Mouse (Mus musculus): Measurements from ENCODE around the gene Mxra8. TPM values are rescaled to one million over a fixed set of nuclear protein-coding genes. Genes with fewer than 3 reads are reported as not detected.

Mxra8 gene
- polyA plus RNA-seq, 1 experiment from 2014 or later = 40.7 TPM

- Histone ChIP-seq H3K4me2 (replicated peaks) (no peak overlapping the region), H3K4me3 (no peak overlapping the region), H3K27me3 (no peaks in the 10 kb centered on the region), H3K9me3 (replicated peaks) (no peaks in the 10 kb centered on the region), H3K9ac (no peak overlapping the region), H3K36me3 (peaks cover 55% of the 10 kb centered on the region), H3K27ac (no peak overlapping the region), H3K4me1 (peaks cover 9% of the 10 kb centered on the region)
- 94% methylated on average over 5 of the region's 5 CpGs for WGBS
- no peak for ATAC-seq (ENCODE audit: low FRiP score)
These were observed 46.9 kb downstream of the Mxra8 start for GRCm38 (mm10) chr4:155886330-155886729.

GRCm38 (mm10) chr4:155887674-155888073, 48.2 kb downstream of the Mxra8 start:
- no peaks in the 10 kb centered on the region for H3K27me3 ChIP-seq
- peaks cover 51% of the 10 kb centered on the region for H3K36me3 ChIP-seq
- no peak for ATAC-seq (ENCODE audit: low FRiP score)
- no peak overlapping the region for H3K9ac ChIP-seq
- no peak overlapping the region for H3K27ac ChIP-seq
- 92% methylated on average over 10 of the region's 10 CpGs for WGBS
- H3K9me3 ChIP-seq (replicated peaks) = no peaks in the 10 kb centered on the region
- no peak overlapping the region for H3K4me3 ChIP-seq
- H3K4me2 ChIP-seq (replicated peaks) = no peak overlapping the region
- H3K4me1 ChIP-seq = peaks cover 9% of the 10 kb centered on the region

GRCm38 (mm10) chr4:155888181-155888580, 48.7 kb downstream of the Mxra8 start:
- H3K4me3 ChIP-seq = no peak overlapping the region
- WGBS = 94% methylated on average over 9 of the region's 9 CpGs
- no peak overlapping the region for H3K9ac ChIP-seq
- H3K4me1 ChIP-seq = peaks cover 14% of the 10 kb centered on the region
- no peak overlapping the region for H3K27ac ChIP-seq
- no peaks in the 10 kb centered on the region for H3K27me3 ChIP-seq
- no peaks in the 10 kb centered on the region for H3K9me3 ChIP-seq (replicated peaks)
- H3K36me3 ChIP-seq = peaks cover 50% of the 10 kb centered on the region
- H3K4me2 ChIP-seq (replicated peaks) = no peak overlapping the region
- ATAC-seq (ENCODE audit: low FRiP score) = no peak

- Histone ChIP-seq H3K9me3 (replicated peaks) (no peaks in the 10 kb centered on the region), H3K9ac (no peak overlapping the region), H3K4me2 (replicated peaks) (no peak overlapping the region), H3K36me3 (peaks cover 44% of the 10 kb centered on the region), H3K27ac (no peak overlapping the region), H3K4me3 (no peak overlapping the region), H3K4me1 (peaks cover 26% of the 10 kb centered on the region), H3K27me3 (no peaks in the 10 kb centered on the region)
- no peak for ATAC-seq (ENCODE audit: low FRiP score)
- WGBS = 85% methylated on average over 5 of the region's 5 CpGs
These were observed 49.8 kb downstream of the Mxra8 start for GRCm38 (mm10) chr4:155889316-155889715.

- Histone ChIP-seq H3K9me3 (replicated peaks) (no peaks in the 10 kb centered on the region), H3K4me3 (peak overlapping the region; percentile 95), H3K4me2 (replicated peaks) (peak overlapping the region; percentile 98), H3K27me3 (no peaks in the 10 kb centered on the region), H3K4me1 (peaks cover 40% of the 10 kb centered on the region), H3K9ac (peak overlapping the region; percentile 96), H3K27ac (peak overlapping the region; percentile 99), H3K36me3 (peaks cover 36% of the 10 kb centered on the region)
- under 1% methylated on average over 34 of the region's 34 CpGs for WGBS
- ATAC-seq (ENCODE audit: low FRiP score) = no peak; the same call in 1 of the 2 replicates
These were observed 51.6 kb downstream of the Mxra8 start for GRCm38 (mm10) chr4:155891011-155891471.

- H3K4me1 ChIP-seq = peaks cover 40% of the 10 kb centered on the region
- no peaks in the 10 kb centered on the region for H3K27me3 ChIP-seq
- H3K9ac ChIP-seq = peak within 1 kb of the TSS; percentile 96
- ATAC-seq (ENCODE audit: low FRiP score) = peak; percentile 88
- peak within 1 kb of the TSS; percentile 99 for H3K27ac ChIP-seq
- H3K9me3 ChIP-seq (replicated peaks) = no peaks in the 10 kb centered on the region
- H3K4me2 ChIP-seq (replicated peaks) = peak within 1 kb of the TSS; percentile 98
- under 1% methylated on average over 52 of the region's 52 CpGs for WGBS
- H3K4me3 ChIP-seq = peak within 1 kb of the TSS; percentile 95
- peaks cover 36% of the 10 kb centered on the region for H3K36me3 ChIP-seq
These were observed 52.1 kb downstream of the Mxra8 start, which contains the start of the genes Pusl1 and Acap3 for GRCm38 (mm10) chr4:155891551-155892001. Pusl1 (minus strand) TSS chr4:155891781. Acap3 (plus strand) TSS chr4:155891822.

- Histone ChIP-seq H3K9me3 (replicated peaks) (no peaks in the 10 kb centered on the region), H3K36me3 (peaks cover 36% of the 10 kb centered on the region), H3K27me3 (no peaks in the 10 kb centered on the region), H3K4me2 (replicated peaks) (peak overlapping the region; percentile 98), H3K27ac (peak overlapping the region; percentile 99), H3K4me1 (peaks cover 40% of the 10 kb centered on the region), H3K4me3 (peak overlapping the region; percentile 95), H3K9ac (peak overlapping the region; percentile 96)
- ATAC-seq (ENCODE audit: low FRiP score) = peak; percentile 91
- WGBS = under 1% methylated on average over 50 of the region's 56 CpGs
These were observed 52.5 kb downstream of the Mxra8 start for GRCm38 (mm10) chr4:155892017-155892416.

- peaks cover 40% of the 10 kb centered on the region for H3K4me1 ChIP-seq
These were observed 53.1 kb downstream of the Mxra8 start for GRCm38 (mm10) chr4:155892438-155893211.

GRCm38 (mm10) chr4:155893212-155893690, 53.8 kb downstream of the Mxra8 start:
- Histone ChIP-seq H3K27ac (no peak overlapping the region), H3K4me1 (peaks cover 40% of the 10 kb centered on the region), H3K4me3 (peak overlapping the region; percentile 95), H3K4me2 (replicated peaks) (peak overlapping the region; percentile 98), H3K27me3 (no peaks in the 10 kb centered on the region), H3K9me3 (replicated peaks) (no peaks in the 10 kb centered on the region), H3K9ac (peak overlapping the region; percentile 96), H3K36me3 (peaks cover 31% of the 10 kb centered on the region)
- WGBS = 73% methylated on average over 8 of the region's 8 CpGs
- no peak for ATAC-seq (ENCODE audit: low FRiP score)

More at GRCm38 (mm10) chr4:155892438-155893211, 53.1 kb downstream of the Mxra8 start:
- Histone ChIP-seq H3K27me3 (no peaks in the 10 kb centered on the region), H3K4me2 (replicated peaks) (peak overlapping the region; percentile 98), H3K27ac (peak overlapping the region; percentile 99), H3K9me3 (replicated peaks) (no peaks in the 10 kb centered on the region), H3K4me3 (peak overlapping the region; percentile 95), H3K9ac (peak overlapping the region; percentile 96), H3K36me3 (peaks cover 33% of the 10 kb centered on the region)
- peak; percentile 58 for ATAC-seq (ENCODE audit: low FRiP score)
- WGBS = 4% methylated on average over 37 of the region's 37 CpGs

Small RNA genes lying within 50 kb of the gene (microRNA-seq; reads per million reads assigned to microRNA genes)
- gene Gm27743 = not detected

Other genes with a start within 250 kb of the Mxra8 start
- gene Slc35e2, start 238.3 kb upstream of the Mxra8 start, polyA plus RNA-seq (2016; fragmentation: Nextera tagmentation; extraction: Ambion mirVana) = 16.4 and 16.6 TPM in 2 replicates
- gene Cdk11b, start 214.8 kb upstream of the Mxra8 start, polyA plus RNA-seq (2016; fragmentation: Nextera tagmentation; extraction: Ambion mirVana) = 85.3 and 86.8 TPM in 2 replicates
- gene Gm10563, start 194.3 kb upstream of the Mxra8 start, polyA plus RNA-seq (2016; fragmentation: Nextera tagmentation; extraction: Ambion mirVana) = not detected in 2 replicates
- gene Mmp23, start 186.3 kb upstream of the Mxra8 start, polyA plus RNA-seq (2016; fragmentation: Nextera tagmentation; extraction: Ambion mirVana) = 3.9 and 5.9 TPM in 2 replicates
- 32.5 and 39.1 TPM in 2 replicates for gene Mib2, start 170.5 kb upstream of the Mxra8 start, polyA plus RNA-seq (2016; fragmentation: Nextera tagmentation; extraction: Ambion mirVana)
- gene Fndc10, start 145.3 kb upstream of the Mxra8 start, polyA plus RNA-seq (2016; fragmentation: Nextera tagmentation; extraction: Ambion mirVana) = 10.4 and 10.9 TPM in 2 replicates
- 140 and 144 TPM in 2 replicates for gene Ssu72, start 134.9 kb upstream of the Mxra8 start, polyA plus RNA-seq (2016; fragmentation: Nextera tagmentation; extraction: Ambion mirVana)
- 5.3 and 5.5 TPM in 2 replicates for gene Tmem240, start 104.9 kb upstream of the Mxra8 start, polyA plus RNA-seq (2016; fragmentation: Nextera tagmentation; extraction: Ambion mirVana)
- gene Atad3a, start 78.6 kb upstream of the Mxra8 start, polyA plus RNA-seq (2016; fragmentation: Nextera tagmentation; extraction: Ambion mirVana) = 81.8 and 84.7 TPM in 2 replicates
- gene Vwa1, start 65.0 kb upstream of the Mxra8 start, polyA plus RNA-seq (2016; fragmentation: Nextera tagmentation; extraction: Ambion mirVana) = 12.2 and 12.9 TPM in 2 replicates
- 0.58 and 0.86 TPM in 2 replicates for gene Tmem88b, start 53.8 kb upstream of the Mxra8 start, polyA plus RNA-seq (2016; fragmentation: Nextera tagmentation; extraction: Ambion mirVana)
- gene Ankrd65, start 49.2 kb upstream of the Mxra8 start, polyA plus RNA-seq (2016; fragmentation: Nextera tagmentation; extraction: Ambion mirVana) = not detected in 2 replicates
- 189 and 204 TPM in 2 replicates for gene Mrpl20, start 36.8 kb upstream of the Mxra8 start, polyA plus RNA-seq (2016; fragmentation: Nextera tagmentation; extraction: Ambion mirVana)
- gene Ccnl2, start 27.2 kb upstream of the Mxra8 start, polyA plus RNA-seq (2016; fragmentation: Nextera tagmentation; extraction: Ambion mirVana) = 207 and 217 TPM in 2 replicates
- 127 and 133 TPM in 2 replicates for gene Aurkaip1, start 8.4 kb upstream of the Mxra8 start, polyA plus RNA-seq (2016; fragmentation: Nextera tagmentation; extraction: Ambion mirVana)
- gene Dvl1, start 7.7 kb downstream of the Mxra8 start, polyA plus RNA-seq (2016; fragmentation: Nextera tagmentation; extraction: Ambion mirVana) = 18.6 and 20.0 TPM in 2 replicates
- gene Tas1r3, start 23.7 kb downstream of the Mxra8 start, polyA plus RNA-seq (2016; fragmentation: Nextera tagmentation; extraction: Ambion mirVana) = 0.53 and 0.65 TPM in 2 replicates
- gene Cptp, start 29.8 kb downstream of the Mxra8 start, polyA plus RNA-seq (2016; fragmentation: Nextera tagmentation; extraction: Ambion mirVana) = 18.5 and 18.6 TPM in 2 replicates
- 74.9 and 76.3 TPM in 2 replicates for gene Ints11, start 29.9 kb downstream of the Mxra8 start, polyA plus RNA-seq (2016; fragmentation: Nextera tagmentation; extraction: Ambion mirVana)
- 45.1 and 48.3 TPM in 2 replicates for gene Pusl1, start 52.1 kb downstream of the Mxra8 start, polyA plus RNA-seq (2016; fragmentation: Nextera tagmentation; extraction: Ambion mirVana)
- gene Acap3, start 52.1 kb downstream of the Mxra8 start, polyA plus RNA-seq (2016; fragmentation: Nextera tagmentation; extraction: Ambion mirVana) = 64.9 and 66.9 TPM in 2 replicates
- gene Ube2j2, start 104.2 kb downstream of the Mxra8 start, polyA plus RNA-seq (2016; fragmentation: Nextera tagmentation; extraction: Ambion mirVana) = 149 and 150 TPM in 2 replicates
- gene C1qtnf12, start 122.6 kb downstream of the Mxra8 start, polyA plus RNA-seq (2016; fragmentation: Nextera tagmentation; extraction: Ambion mirVana) = 17.2 and 25.7 TPM in 2 replicates
- 19.5 and 20.4 TPM in 2 replicates for gene B3galt6, start 153.0 kb downstream of the Mxra8 start, polyA plus RNA-seq (2016; fragmentation: Nextera tagmentation; extraction: Ambion mirVana)
- 129 and 130 TPM in 2 replicates for gene Sdf4, start 153.2 kb downstream of the Mxra8 start, polyA plus RNA-seq (2016; fragmentation: Nextera tagmentation; extraction: Ambion mirVana)
- 0.29 and 0.76 TPM in 2 replicates for gene Tnfrsf4, start 174.2 kb downstream of the Mxra8 start, polyA plus RNA-seq (2016; fragmentation: Nextera tagmentation; extraction: Ambion mirVana)
- 1.8 and 2.6 TPM in 2 replicates for gene Tnfrsf18, start 186.5 kb downstream of the Mxra8 start, polyA plus RNA-seq (2016; fragmentation: Nextera tagmentation; extraction: Ambion mirVana)
- gene Ttll10, start 219.7 kb downstream of the Mxra8 start, polyA plus RNA-seq (2016; fragmentation: Nextera tagmentation; extraction: Ambion mirVana) = 0.14 and 0.32 TPM in 2 replicates

Measured in hindbrain, embryonic 12.5 days (tissue).